Mouse (Mus musculus): ENCODE data around the gene Gm15557. TPM values are rescaled to one million over a fixed set of nuclear protein-coding genes. Genes with fewer than 3 reads are reported as not detected.

The Gm15557 gene
- polyA plus RNA-seq, 1 experiment from 2014 or later, result not detected

DNA sequence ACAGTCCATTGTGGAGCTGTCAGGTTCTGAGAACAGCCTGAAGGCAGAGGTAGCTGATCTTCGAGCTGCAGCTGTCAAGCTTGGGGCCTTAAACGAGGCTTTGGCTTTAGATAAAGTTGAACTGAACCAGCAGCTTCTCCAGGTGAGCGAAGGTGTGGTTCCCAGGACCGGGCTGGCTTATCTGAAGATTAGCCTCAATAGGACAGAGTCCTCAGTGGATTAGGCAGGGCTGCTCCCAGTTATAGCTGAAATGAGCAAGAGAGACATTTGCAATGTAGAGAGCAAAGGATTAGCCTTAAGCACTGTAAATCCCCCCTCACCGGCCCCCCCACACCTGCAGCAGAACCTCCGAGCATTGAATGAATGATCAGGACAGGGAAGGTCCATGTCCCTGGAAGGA is 32.8 kb downstream of the Gm15557 start:
- Histone ChIP-seq H3K4me3 (ENCODE audit: low read depth, low read length) (no peak overlapping the region), H3K9me3 (replicated peaks; ENCODE audit: control insufficient read depth, low read length, poor library complexity, severe bottlenecking) (no peaks in the 10 kb centered on the region), H3K36me3 (ENCODE audit: control insufficient read depth, insufficient read depth, low read length) (peaks cover 46% of the 10 kb centered on the region), H3K9ac (ENCODE audit: low read depth, low read length) (no peak overlapping the region), H3K4me2 (ENCODE audit: low read length) (no peak overlapping the region), H3K27me3 (ENCODE audit: control insufficient read depth, insufficient read depth, low read depth, low read length) (no peaks in the 10 kb centered on the region), H3K4me1 (ENCODE audit: control insufficient read depth, insufficient read depth, low read length) (no peaks in the 10 kb centered on the region), H3K27ac (ENCODE audit: low read length) (no peak overlapping the region)
- WGBS, result 80% methylated on average over 6 of the region's 6 CpGs
- no peak for ATAC-seq

DNA sequence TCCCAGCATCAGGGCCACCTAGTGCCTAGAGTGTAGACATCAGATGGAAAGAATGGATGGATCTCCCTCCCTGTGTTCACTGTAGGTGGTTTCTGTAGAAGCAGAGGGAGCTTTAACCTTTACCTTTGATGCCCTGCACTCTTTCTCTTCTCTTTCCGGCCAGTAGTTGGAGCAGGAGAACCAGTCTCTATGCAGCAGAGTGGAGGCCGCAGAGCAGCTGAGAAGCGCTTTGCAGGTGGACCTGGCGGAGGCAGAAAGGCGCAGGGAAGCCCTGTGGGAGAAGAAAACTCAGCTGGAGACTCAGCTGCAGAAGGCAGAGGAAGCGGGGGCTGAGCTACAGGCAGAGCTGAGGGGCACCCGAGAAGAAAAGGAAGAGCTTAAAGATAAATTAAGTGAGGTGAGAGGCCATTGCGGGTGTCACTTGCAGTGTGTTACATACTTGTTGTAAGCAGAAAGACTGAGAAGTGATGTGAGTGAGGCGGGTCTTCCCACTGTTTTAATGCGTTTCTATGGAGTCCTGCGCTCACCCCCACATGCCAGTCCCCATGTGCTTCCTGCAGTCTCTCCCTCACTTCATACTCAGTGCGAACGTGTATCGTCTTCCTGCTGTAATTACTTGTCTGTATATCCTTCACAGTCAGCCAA is 33.7 kb downstream of the Gm15557 start:
- H3K27me3 ChIP-seq (ENCODE audit: control insufficient read depth, insufficient read depth, low read depth, low read length), result no peaks in the 10 kb centered on the region
- no peaks in the 10 kb centered on the region for H3K4me1 ChIP-seq (ENCODE audit: control insufficient read depth, insufficient read depth, low read length)
- no peak overlapping the region for H3K4me2 ChIP-seq (ENCODE audit: low read length)
- no peak overlapping the region for H3K27ac ChIP-seq (ENCODE audit: low read length)
- WGBS, result 79% methylated on average over 14 of the region's 14 CpGs
- H3K9me3 ChIP-seq (replicated peaks; ENCODE audit: control insufficient read depth, low read length, poor library complexity, severe bottlenecking), result no peaks in the 10 kb centered on the region
- ATAC-seq, result no peak
- peaks cover 41% of the 10 kb centered on the region for H3K36me3 ChIP-seq (ENCODE audit: control insufficient read depth, insufficient read depth, low read length)
- H3K4me3 ChIP-seq (ENCODE audit: low read depth, low read length), result no peak overlapping the region
- H3K9ac ChIP-seq (ENCODE audit: low read depth, low read length), result no peak overlapping the region

DNA sequence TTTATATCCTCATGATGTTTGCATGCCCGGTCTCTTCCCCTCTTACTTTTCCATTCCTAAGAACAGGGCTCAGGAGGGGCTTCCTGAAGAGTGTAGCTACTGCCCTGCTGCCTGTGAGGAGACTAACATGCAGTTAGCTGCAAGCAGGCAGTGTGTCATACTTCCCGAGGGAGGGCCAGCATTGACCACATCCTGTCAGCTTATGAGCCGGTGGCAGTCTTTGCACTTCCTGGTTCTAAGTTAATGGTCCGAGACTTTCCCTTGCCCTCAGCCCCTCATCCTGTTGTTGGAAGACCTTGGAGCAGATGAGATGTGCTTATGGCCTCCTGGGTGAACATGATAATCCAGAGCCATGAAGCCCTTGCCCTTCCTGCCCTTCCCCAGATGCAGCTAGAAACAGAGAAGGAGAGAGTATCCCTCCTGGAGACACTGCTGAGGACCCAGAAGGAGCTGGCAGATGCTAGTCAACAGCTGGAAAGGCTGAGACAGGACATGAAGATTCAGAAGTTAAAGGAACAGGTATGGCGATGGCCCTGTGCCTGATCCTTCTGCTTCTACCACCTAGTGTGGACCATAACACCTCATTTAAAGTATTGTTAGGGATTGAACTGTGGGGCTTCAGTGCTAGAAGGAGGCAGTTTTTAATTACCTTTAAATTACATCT is 38.9 kb downstream of the Gm15557 start:
- H3K4me3 ChIP-seq (ENCODE audit: low read depth, low read length), result no peak overlapping the region
- no peaks in the 10 kb centered on the region for H3K27me3 ChIP-seq (ENCODE audit: control insufficient read depth, insufficient read depth, low read depth, low read length)
- H3K9me3 ChIP-seq (replicated peaks; ENCODE audit: control insufficient read depth, low read length, poor library complexity, severe bottlenecking), result no peaks in the 10 kb centered on the region
- no peak overlapping the region for H3K9ac ChIP-seq (ENCODE audit: low read depth, low read length)
- 93% methylated on average over 5 of the region's 5 CpGs for WGBS
- H3K36me3 ChIP-seq (ENCODE audit: control insufficient read depth, insufficient read depth, low read length), result peaks cover 56% of the 10 kb centered on the region
- no peak for ATAC-seq
- H3K27ac ChIP-seq (ENCODE audit: low read length), result no peak overlapping the region
- H3K4me1 ChIP-seq (ENCODE audit: control insufficient read depth, insufficient read depth, low read length), result no peaks in the 10 kb centered on the region
- H3K4me2 ChIP-seq (ENCODE audit: low read length), result no peak overlapping the region

GRCm38 (mm10) chr2:155985776-155986175 is 45.2 kb downstream of the Gm15557 start:
- ATAC-seq, result no peak
- Histone ChIP-seq H3K4me2 (ENCODE audit: low read length) (no peak overlapping the region), H3K9ac (ENCODE audit: low read depth, low read length) (no peak overlapping the region), H3K27me3 (ENCODE audit: control insufficient read depth, insufficient read depth, low read depth, low read length) (no peaks in the 10 kb centered on the region), H3K4me1 (ENCODE audit: control insufficient read depth, insufficient read depth, low read length) (no peaks in the 10 kb centered on the region), H3K36me3 (ENCODE audit: control insufficient read depth, insufficient read depth, low read length) (peaks cover 69% of the 10 kb centered on the region), H3K9me3 (replicated peaks; ENCODE audit: control insufficient read depth, low read length, poor library complexity, severe bottlenecking) (no peaks in the 10 kb centered on the region), H3K27ac (ENCODE audit: low read length) (no peak overlapping the region), H3K4me3 (ENCODE audit: low read depth, low read length) (no peak overlapping the region)
- 94% methylated on average over 7 of the region's 7 CpGs for WGBS

DNA sequence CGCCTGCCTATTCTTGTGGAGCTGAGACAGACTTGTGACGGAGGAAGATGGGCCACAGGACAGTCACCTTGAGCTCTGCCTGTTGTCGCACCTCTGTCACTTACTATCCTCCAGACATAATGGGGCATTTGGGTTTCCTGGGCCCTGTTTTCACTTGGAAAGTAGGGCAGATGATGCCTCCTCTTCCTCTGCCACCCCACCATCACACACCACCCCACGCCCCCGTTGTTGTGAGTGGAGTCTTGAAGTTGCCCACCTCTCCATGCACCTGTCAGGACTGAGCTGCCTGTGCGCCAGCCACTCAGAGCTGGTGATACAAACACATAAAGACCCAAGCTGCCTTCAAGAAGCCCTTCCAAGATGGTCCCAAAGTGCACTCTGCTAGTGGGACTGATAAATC is 46.6 kb downstream of the Gm15557 start:
- H3K27me3 ChIP-seq (ENCODE audit: control insufficient read depth, insufficient read depth, low read depth, low read length), result no peaks in the 10 kb centered on the region
- no peak overlapping the region for H3K9ac ChIP-seq (ENCODE audit: low read depth, low read length)
- no peak overlapping the region for H3K4me3 ChIP-seq (ENCODE audit: low read depth, low read length)
- H3K27ac ChIP-seq (ENCODE audit: low read length), result no peak overlapping the region
- WGBS, result 95% methylated on average over 6 of the region's 6 CpGs
- no peak overlapping the region for H3K4me2 ChIP-seq (ENCODE audit: low read length)
- no peak for ATAC-seq
- peaks cover 74% of the 10 kb centered on the region for H3K36me3 ChIP-seq (ENCODE audit: control insufficient read depth, insufficient read depth, low read length)
- H3K4me1 ChIP-seq (ENCODE audit: control insufficient read depth, insufficient read depth, low read length), result no peaks in the 10 kb centered on the region
- H3K9me3 ChIP-seq (replicated peaks; ENCODE audit: control insufficient read depth, low read length, poor library complexity, severe bottlenecking), result no peaks in the 10 kb centered on the region

GRCm38 (mm10) chr2:155989085-155989484 is 48.6 kb downstream of the Gm15557 start:
- ATAC-seq, result no peak
- WGBS, result 72% methylated on average over 4 of the region's 4 CpGs
- no peak overlapping the region for H3K4me3 ChIP-seq (ENCODE audit: low read depth, low read length)
- H3K27me3 ChIP-seq (ENCODE audit: control insufficient read depth, insufficient read depth, low read depth, low read length), result no peaks in the 10 kb centered on the region
- 0 out of 2 replicates have a peak overlapping the region, but pooled peaks have one; percentile 6 for H3K9ac ChIP-seq (ENCODE audit: low read depth, low read length)
- H3K4me2 ChIP-seq (ENCODE audit: low read length), result no peak overlapping the region
- H3K4me1 ChIP-seq (ENCODE audit: control insufficient read depth, insufficient read depth, low read length), result no peaks in the 10 kb centered on the region
- no peak overlapping the region for H3K27ac ChIP-seq (ENCODE audit: low read length)
- peaks cover 74% of the 10 kb centered on the region for H3K36me3 ChIP-seq (ENCODE audit: control insufficient read depth, insufficient read depth, low read length)
- H3K9me3 ChIP-seq (replicated peaks; ENCODE audit: control insufficient read depth, low read length, poor library complexity, severe bottlenecking), result no peaks in the 10 kb centered on the region

DNA sequence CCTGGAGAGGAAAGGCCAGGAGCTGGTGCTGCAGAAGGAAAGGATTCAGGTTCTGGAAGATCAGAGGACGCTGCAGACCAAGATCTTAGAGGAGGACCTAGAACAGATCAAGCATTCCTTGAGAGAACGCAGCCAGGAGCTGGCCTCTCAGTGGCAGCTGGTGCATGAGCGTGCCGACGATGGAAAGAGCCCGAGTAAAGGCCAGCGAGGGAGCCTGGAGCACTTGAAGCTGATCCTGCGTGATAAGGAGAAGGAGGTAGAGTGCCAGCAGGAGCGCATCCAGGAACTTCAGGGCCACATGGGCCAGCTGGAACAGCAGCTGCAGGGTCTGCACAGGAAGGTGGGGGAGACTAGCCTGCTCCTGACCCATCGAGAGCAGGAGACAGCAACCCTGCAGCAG is 50.6 kb downstream of the Gm15557 start:
- Histone ChIP-seq H3K9ac (ENCODE audit: low read depth, low read length) (no peak overlapping the region), H3K4me1 (ENCODE audit: control insufficient read depth, insufficient read depth, low read length) (no peaks in the 10 kb centered on the region), H3K4me2 (ENCODE audit: low read length) (no peak overlapping the region), H3K36me3 (ENCODE audit: control insufficient read depth, insufficient read depth, low read length) (peaks cover 73% of the 10 kb centered on the region), H3K27me3 (ENCODE audit: control insufficient read depth, insufficient read depth, low read depth, low read length) (no peaks in the 10 kb centered on the region), H3K27ac (ENCODE audit: low read length) (no peak overlapping the region), H3K4me3 (ENCODE audit: low read depth, low read length) (no peak overlapping the region), H3K9me3 (replicated peaks; ENCODE audit: control insufficient read depth, low read length, poor library complexity, severe bottlenecking) (no peaks in the 10 kb centered on the region)
- no peak for ATAC-seq
- 95% methylated on average over 10 of the region's 10 CpGs for WGBS

DNA sequence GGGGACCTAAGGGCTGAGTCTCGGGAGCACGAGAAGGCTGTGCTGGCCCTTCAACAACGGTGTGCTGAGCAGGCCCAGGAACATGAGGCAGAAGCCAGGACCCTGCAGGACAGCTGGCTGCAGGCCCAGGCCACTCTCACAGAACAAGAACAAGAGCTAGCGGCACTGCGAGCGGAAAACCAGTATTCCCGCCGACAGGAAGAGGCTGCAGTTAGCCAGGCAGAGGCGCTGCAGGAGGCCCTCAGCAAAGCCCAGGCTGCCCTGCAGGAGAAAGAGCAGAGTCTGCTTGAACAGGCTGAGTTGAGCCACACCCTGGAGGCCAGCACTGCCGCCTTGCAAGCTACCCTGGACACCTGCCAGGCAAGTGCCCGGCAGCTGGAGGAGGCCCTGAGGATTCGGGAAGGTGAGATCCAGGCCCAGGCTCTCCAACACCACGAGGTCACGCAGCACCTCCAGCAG is 51.4 kb downstream of the Gm15557 start:
- ATAC-seq, result no peak
- no peak overlapping the region for H3K4me3 ChIP-seq (ENCODE audit: low read depth, low read length)
- H3K36me3 ChIP-seq (ENCODE audit: control insufficient read depth, insufficient read depth, low read length), result peaks cover 73% of the 10 kb centered on the region
- no peak overlapping the region for H3K9ac ChIP-seq (ENCODE audit: low read depth, low read length)
- H3K9me3 ChIP-seq (replicated peaks; ENCODE audit: control insufficient read depth, low read length, poor library complexity, severe bottlenecking), result no peaks in the 10 kb centered on the region
- no peak overlapping the region for H3K4me2 ChIP-seq (ENCODE audit: low read length)
- H3K4me1 ChIP-seq (ENCODE audit: control insufficient read depth, insufficient read depth, low read length), result no peaks in the 10 kb centered on the region
- H3K27me3 ChIP-seq (ENCODE audit: control insufficient read depth, insufficient read depth, low read depth, low read length), result no peaks in the 10 kb centered on the region
- WGBS, result 82% methylated on average over 14 of the region's 14 CpGs
- no peak overlapping the region for H3K27ac ChIP-seq (ENCODE audit: low read length)

Data from midbrain, embryonic 16.5 days (tissue).